Mouse (Mus musculus) effector memory CD4-positive, alpha-beta T cell, adult 5 months (primary cell): ENCODE data around the gene Dnah6. TPM values are rescaled to one million over a fixed set of nuclear protein-coding genes. Genes with fewer than 3 reads are reported as not detected.

ENCODE experiments used
- polyA plus RNA-seq: library from polyadenylated mRNA; unstranded; fragments of 100-300 nt; shearing (Covaris generic); gene quantifications from one replicate; pipeline ENCODE4 v1.2.1, GENCODE M21; 2017

Gene Dnah6
- not detected for polyA plus RNA-seq

DNA sequence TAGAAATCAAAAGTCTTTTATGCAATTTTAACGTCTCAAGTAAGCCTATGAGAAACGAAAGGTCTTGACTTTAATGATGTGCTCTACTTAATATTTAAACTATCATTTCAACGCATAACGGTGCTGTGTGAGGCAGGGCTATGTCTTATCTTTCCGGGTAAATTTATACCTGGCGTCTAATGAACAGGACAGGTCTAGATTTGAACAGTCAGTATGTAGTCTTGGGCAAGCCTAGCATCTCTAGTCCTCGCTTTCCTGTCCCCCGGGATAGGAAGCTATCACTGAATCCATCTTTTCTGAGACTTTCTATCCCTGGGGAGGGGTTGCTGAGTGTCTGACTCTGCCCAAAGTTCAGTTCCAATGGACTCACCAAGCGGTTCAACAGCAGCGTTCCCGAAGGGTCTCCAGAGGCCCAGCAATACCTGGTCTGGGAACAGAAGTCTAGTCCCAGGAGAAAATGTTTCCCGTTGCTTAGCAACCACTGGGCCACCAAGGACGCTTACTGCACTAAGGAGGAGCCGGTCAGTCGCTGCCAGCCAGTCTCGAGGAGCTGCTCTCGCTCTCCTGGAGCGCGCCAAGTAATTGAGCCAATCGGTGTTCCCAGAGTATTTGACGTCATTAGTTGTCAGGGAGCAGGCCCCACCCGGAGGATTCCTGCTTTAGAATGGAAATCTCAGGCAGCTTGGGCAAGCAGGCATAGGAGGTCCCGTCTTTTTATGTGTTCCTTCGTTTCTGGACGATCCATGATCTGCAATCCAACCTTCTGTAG is at the start of gene Dnah6:
Gene Dnah6, minus strand, starts transcription at position 463 of the 769 bp plus-strand sequence.

DNA sequence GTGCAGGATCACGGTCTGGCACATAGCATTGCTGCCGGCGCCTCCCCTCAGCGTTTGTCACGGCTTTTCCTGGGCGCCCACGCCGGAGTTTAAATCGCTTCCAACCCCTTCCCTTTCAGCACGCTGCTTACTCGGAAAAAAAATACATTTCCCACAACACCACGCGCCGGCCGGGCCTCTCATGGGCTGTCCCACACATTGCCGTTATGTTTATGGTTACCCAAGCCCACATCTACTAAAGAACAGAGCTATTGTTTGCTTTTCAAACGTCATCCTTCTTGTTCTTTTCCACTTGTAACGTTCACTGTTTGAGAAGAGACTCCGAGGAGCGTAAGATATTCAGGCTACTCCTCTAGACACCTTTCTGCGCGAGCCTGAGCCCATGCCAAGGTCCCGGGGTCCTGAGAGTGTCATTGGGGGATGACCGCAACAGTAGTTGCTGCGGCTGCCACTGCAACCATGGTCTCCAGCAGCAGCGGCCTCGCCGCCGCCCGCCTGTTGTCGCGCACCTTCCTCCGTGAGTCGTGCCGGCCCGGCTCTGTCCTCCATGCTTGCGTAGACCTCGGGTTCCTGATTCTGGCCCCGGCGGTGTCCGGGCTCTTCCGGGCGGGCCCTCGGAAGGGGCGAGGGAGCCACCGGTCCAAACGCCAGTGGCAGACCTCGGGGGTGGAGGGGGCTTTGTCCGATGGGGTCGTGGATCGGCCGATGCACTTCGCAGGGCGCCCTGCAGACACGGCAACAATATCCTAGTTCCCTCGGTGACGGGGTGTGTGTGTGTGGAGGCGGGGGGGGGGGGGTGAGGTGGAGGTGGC is 27.0 kb upstream of the Dnah6 start, which contains the start of gene Suclg1:
Gene Suclg1, plus strand, starts transcription at position 146 of the 812 bp plus-strand sequence.

Other genes starting within 250 kb of the Dnah6 start
- gene Suclg1, start 26.7 kb upstream of the Dnah6 start, polyA plus RNA-seq: 62.6 TPM
- gene 4931417E11Rik, start 248.0 kb upstream of the Dnah6 start, polyA plus RNA-seq: not detected